Mouse (Mus musculus) urinary bladder, adult 18-20 months (tissue): ENCODE data around the gene Afg1l.

Experiments used
- DNase-seq, 2 experiments: peaks; one replicate each; pipeline ENCODE4 v3.0.0; 2022; ENCODE audit warnings: low spot score in 2 of 2, mixed read lengths in 2 of 2

The Afg1l gene

GRCm38 (mm10) chr10:42478341-42478720 lies at the start of gene Afg1l:
Afg1l (minus strand) TSS chr10:42478565.
- DNase-seq: peak; percentile 95

GRCm38 (mm10) chr10:42525682-42526081 lies 47.3 kb upstream of the Afg1l start:
- DNase-seq: no peak

- no peak for DNase-seq
These were observed 45.3 kb upstream of the Afg1l start for GRCm38 (mm10) chr10:42523556-42524162.

DNA sequence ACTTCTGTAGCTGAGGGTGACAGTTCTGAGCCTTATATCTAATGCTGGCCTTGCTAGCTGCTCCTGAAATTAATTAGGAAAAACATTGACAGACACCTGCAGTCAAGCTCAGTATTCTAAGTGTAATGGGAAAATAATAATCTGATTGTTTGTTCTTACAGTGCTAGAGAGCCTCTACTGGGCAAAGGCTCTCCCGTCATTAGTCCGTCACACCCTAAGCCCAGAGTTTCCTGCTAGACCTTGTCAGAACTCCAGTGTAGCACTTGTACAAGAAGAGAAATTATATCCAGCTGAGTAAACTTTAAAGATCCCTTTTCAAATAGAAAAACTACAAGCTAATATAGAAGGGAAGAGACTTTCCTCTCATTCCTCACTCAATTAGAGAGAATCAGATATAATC lies 44.5 kb upstream of the Afg1l start:
- no peak for DNase-seq

DNA sequence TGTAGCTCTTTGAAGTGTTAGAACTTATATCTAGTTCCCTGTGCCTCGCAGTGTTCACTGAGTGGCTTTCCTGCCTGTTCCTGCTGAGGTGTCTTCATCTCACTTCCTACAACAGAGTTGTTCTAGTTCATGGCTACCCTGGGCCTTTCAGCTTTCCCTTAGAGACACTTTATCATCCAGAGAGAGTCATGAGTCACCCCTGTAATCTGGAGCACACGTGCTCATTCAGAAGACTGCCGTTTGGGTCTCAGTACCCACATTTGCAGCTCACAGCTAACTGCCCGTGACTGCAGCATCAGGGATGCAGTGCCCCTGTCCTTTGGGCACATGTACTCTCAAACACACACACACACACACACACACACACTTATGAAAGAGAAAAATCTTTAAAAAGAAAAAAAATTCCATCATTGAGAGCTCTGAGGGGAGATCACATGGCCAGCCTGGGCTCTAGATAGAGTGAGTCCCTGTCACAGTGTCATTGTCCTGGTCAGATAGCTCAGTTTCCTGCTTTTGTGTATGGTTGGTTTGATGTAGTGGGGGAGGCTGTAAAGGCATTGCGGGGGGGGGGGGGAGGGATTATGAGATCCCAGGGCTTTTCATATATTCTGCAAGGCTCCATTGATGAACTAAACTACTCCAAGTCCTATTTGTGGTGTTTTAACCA lies 43.1 kb upstream of the Afg1l start:
- no peak for DNase-seq

DNA sequence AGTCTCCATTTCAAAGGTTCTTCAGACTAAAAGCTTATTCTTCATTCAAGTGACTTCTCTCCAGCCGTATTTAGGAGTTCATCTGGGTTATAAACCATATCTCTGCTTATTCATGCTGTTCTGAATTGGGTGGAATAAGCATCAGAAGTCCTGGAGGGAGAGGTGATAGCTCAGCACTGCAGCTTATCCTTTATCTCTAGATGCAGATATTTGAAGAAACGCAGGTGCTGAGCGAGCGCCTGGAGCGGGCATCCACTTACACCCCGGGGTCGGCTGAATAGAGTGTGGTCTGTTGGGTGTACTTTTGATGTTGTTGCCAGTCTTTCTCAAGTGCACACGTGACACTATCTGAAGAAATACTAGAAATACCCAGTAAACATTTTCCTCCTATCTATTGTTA lies 40.0 kb upstream of the Afg1l start:
- DNase-seq: no peak

GRCm38 (mm10) chr10:42514125-42514524 lies 35.8 kb upstream of the Afg1l start:
- DNase-seq: no peak

DNA sequence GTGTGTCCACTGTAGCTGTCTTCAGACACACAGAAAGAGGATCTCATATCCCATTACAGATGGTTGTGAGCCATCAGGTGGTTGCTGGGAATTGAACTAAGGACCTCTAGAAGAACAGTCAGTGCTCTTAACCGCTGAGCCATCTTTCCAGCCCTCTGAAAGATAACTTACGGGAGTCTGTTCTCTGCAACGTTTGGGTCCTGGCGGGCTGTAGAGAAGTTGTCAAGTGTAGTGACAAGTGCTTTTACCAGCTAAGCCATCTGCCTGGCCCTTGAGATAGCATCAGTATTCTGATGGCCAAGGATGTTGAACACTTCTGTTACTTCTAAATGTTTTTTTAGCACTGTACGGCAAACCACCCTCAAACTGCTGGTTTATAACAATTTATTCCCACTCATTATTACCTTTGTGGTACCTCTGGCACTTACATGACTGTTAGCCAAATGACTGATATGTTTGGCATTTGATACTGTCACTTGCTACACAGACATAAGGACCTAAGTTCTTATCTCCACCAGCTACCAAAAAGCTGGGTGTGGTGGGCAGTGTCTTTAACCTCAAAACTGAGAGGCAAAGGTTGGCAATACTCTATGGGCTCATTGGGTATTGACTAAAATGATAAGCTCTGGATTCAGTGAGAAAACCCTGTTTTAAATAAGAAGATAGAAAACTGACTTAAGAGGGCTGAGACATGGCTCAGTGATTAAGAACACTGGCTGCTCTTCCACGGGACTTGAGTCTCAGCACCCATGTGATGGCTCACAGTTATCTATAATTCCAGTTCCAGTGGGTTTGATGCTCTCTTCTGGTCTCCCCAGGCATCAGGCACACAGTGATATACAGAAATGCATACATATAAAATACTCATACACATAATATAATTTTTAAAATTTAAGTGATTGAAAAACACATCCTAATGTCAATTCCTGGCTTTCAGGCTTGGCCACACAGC lies 33.1 kb upstream of the Afg1l start:
- no peak for DNase-seq

DNA sequence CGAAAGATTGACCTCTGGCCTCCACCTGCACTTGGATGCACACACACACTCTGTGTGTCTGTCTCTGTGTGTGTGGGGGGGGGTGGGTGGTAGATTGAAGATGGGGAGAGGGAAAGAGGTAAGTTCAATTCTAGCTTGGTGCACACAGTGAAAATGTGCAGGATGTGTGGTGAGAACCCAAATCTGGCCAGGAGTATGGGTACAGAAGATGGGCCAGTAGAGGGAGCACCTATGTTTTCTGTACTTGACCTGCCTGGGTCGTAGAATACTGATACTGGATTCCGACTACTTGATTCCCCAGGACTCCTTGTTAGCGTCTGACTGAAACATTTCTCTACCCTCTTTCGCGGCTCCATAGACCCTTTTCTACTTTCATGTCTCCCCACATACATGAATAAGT lies 31.8 kb upstream of the Afg1l start:
- DNase-seq: no peak

- no peak for DNase-seq
These were observed 25.8 kb upstream of the Afg1l start for GRCm38 (mm10) chr10:42504096-42504710.

- DNase-seq: peak; percentile 31 to 74
These were observed 24.2 kb upstream of the Afg1l start for GRCm38 (mm10) chr10:42502349-42503111.

- DNase-seq: peak; percentile 86 to 98
These were observed 23.5 kb upstream of the Afg1l start, which contains the start of gene Snx3 for GRCm38 (mm10) chr10:42501775-42502348. Snx3 (plus strand) TSS chr10:42502030.

DNA sequence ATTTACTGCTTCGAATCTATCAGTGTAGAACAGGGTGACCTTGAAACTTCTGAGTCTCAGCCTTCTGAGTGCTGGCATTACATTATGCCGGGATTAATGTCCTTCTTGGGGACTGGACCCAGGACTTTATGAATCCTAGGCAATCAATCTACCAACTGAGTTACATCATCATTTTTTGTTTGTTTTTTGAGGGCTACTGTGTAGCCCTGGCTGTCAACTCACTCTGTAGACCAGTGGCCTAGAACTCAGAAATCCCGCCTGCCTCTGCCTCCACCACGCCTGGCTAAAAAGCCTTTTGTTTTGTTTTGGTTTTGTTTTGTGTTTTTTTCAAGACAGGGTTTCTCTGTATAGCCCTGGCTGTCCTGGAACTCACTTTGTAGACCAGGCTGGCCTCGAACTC lies 22.8 kb upstream of the Afg1l start:
- DNase-seq: no peak

- DNase-seq: no peak
These were observed 22.2 kb upstream of the Afg1l start for GRCm38 (mm10) chr10:42500611-42501010.

- DNase-seq: no peak
These were observed 14.6 kb upstream of the Afg1l start for GRCm38 (mm10) chr10:42493000-42493399.

GRCm38 (mm10) chr10:42492027-42492771 lies 13.8 kb upstream of the Afg1l start:
- no peak for DNase-seq

DNA sequence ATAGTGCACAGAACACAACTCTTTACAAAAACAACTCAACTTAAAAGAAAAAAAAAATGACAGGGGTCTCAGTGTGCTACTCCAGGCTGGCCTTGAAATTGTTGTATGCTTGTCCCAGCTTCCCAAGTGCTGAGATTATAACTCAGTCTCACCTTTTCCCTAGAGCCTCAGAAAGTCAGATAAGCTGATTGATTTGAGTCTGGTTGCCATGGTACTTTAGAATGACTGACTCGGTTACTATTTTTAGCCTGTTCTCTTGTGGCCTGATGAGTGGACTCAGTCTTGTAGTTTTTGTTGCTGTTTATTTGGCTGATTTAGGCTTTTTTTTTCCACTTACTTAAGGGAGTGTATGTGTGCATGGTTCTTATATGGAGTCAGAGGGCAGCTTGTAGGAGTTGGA lies 12.8 kb upstream of the Afg1l start:
- DNase-seq: no peak

DNA sequence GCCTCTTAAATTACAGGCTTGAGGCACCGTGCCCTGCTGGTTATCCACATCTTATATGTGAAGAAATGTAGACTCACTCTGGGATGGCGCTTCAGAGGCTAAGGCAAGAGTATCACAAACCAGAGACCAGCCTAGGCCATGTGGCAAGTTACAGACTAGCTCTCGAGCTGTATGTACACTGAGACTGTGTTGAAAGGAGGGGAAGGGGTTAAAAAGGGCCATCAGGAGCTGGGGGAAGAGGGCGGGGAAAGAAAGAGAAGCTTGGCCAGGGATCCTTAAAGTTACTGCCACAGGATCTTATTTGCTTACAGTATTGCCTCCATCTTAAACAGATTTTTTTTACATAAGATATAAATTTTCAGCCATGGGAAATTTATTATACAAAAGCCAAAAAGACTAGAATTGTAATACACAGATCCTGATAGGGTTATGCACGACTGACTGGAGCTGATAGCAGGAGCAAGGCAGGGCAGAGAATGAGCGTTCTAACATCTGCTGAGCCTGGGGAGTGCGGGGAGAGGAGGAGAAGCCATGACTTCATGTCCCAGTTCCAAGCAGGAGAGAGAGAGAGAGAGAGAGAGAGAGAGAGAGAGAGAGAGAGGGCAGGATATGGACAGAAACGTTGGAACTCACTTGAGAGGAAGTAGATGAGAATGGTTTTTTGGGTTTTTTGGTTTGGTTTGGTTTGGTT lies 10.4 kb upstream of the Afg1l start:
- DNase-seq: no peak

- no peak for DNase-seq
These were observed 2.4 kb upstream of the Afg1l start for GRCm38 (mm10) chr10:42480719-42481118.
